Mouse (Mus musculus) B cell, adult 2 months (primary cell): ENCODE measurements at regions not wholly inside any gene's neighbourhood (a gene's known extent, or its start where the extent isn't known, plus 50 kb on each side); places are given as distances from the start of the nearest gene placed in this dataset.

Source experiments
- DNase-seq, 2 experiments: peaks; one replicate each; pipeline ENCODE4 v3.0.0; 2022

GRCm38 (mm10) chr12:110031326-110031725, 247.5 kb upstream of the Dio3 start:
- DNase-seq = peak in 1 of 2 experiments; percentile 7

DNA sequence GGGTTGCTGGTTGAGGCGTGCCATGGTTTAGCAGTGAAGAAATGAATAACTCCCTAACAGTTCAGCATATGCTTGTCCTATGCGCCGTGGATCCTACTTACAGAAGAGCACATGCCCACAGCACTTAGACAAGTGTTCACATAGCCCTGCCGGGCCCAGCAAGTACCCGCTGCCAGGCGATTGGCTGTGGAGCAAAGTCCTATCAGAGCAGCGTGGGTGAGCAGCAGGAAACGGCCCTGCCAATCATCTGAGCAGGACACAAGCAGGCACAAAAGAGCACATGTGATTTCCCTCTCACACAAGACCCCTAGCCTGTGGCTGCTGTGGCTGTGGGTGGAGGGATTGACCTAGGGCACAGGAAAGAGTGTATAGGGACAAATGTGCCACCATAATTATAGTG, 243.7 kb upstream of the Dio3 start:
- DNase-seq = no peak

- no peak for DNase-seq
Measured at GRCm38 (mm10) chr12:110040682-110041081, 238.2 kb upstream of the Dio3 start.

GRCm38 (mm10) chr12:110041782-110042181, 237.1 kb upstream of the Dio3 start:
- DNase-seq = no peak

DNA sequence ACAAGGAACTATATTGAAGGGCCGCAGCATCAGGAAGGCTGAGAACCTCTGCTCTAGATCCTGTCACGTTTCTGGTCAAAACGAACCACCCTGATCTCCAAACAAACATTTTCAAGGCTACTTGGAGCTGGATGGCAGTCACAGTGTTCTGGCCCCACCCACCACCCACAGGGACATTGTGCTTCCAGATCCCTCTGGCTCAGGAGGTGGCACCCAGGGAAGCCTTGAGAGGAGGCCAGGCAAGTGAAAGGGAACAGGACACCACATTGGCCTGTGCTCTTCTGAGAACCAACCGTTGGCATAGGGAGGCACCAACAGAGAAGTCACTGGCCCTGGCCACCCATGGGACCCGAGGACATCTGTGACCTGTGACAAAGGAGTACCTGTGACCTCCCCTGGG, 234.6 kb upstream of the Dio3 start:
- no peak for DNase-seq

DNA sequence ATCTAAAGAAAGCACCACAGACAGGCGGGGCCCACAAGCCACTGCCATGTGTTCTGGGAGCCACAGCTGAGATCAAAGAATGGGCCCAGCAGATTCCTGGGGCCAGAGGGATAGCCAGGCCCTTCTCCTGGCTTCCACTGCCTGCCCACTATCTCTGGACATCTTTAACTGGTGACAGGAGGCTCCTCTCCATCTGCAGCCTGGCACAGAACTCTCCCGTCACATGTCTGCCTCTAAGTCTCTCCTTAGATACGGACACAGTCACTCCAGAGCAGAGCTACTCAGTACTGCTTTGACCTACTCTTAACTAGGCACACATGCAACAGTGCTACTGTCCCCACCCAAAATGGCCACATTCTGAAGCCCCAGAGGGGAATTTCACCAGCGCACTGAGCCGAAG, 234.1 kb upstream of the Dio3 start:
- DNase-seq = no peak

GRCm38 (mm10) chr12:110045770-110046330, 233.0 kb upstream of the Dio3 start:
- no peak for DNase-seq

GRCm38 (mm10) chr12:110046613-110047012, 232.3 kb upstream of the Dio3 start:
- no peak for DNase-seq

- DNase-seq = no peak
Measured at GRCm38 (mm10) chr12:110047466-110048250, 231.2 kb upstream of the Dio3 start.

DNA sequence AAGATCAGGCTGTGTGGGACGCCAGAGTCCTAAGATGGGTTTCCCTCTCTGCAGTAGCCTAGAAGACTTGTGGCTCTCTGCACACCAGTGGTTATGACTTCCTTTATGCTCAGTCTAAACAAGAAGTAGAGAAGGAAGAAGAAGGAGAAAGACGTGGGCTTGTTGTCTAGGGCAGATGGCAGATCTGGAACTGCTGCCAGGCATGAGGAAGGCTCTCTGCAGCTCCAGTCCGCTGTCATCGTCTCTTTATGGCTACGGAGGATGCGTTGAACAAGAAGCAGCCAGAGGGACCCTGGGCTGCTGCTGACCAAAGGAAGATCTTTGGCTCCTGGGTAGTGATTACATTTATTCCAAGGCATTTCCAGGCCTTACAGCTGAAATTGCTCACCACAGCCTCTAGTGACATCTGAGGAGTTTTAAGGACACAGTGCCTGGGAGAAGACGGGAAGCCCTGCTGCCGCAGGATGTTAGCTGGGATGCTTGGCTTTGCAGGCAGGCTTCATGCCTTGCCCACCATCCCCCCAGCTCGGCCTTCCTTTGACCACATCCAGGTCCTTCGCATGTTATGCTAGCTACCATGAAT, 229.6 kb upstream of the Dio3 start:
- no peak for DNase-seq

DNA sequence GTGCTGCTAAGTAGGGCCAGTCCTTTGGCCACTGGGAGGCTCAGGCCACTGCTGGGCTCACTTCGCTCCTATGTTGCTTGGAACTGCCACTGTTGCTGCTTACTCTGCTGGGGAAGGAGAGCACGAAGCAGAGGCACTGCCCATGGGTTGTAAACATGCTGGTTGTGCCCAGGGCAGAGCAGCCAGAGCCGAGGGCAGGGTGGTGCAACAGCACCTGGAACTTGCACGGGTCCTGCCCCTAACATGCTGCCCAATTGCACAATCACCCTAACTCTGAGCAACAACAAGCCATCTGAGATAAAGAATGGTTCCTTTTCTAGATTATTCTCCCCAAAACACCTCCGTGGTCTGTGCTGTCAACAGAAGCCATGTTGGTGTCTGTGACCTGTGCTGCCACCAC, 219.5 kb upstream of the Dio3 start:
- no peak for DNase-seq

- no peak for DNase-seq
Measured at GRCm38 (mm10) chr12:110061961-110062360, 216.9 kb upstream of the Dio3 start.

GRCm38 (mm10) chr12:110063013-110063412, 215.9 kb upstream of the Dio3 start:
- no peak for DNase-seq

DNA sequence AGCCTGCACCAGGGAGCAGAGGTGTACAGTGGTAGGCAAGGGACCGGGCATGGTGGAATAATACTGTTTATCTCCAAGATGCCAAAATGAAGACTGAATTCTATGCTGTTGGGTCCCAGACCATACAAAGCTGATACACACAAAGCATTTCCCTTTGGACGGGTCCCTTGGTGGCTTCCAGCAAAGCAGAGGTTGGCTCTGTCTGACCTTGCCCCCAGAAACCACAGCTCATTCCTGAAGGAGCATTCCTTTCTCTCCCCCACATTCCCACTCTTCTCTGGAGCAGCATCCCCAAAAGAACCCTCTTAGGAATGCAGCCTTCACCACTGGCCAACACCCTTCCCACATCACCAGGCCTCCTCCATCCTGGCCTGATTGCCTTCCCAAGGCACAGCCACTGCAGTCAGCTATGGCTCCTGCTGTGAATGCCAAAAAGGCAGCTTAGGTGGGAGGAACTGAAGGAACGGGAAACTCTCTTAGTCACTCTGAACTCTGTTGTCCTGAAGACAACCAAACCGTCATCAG, 212.4 kb upstream of the Dio3 start:
- DNase-seq = no peak

DNA sequence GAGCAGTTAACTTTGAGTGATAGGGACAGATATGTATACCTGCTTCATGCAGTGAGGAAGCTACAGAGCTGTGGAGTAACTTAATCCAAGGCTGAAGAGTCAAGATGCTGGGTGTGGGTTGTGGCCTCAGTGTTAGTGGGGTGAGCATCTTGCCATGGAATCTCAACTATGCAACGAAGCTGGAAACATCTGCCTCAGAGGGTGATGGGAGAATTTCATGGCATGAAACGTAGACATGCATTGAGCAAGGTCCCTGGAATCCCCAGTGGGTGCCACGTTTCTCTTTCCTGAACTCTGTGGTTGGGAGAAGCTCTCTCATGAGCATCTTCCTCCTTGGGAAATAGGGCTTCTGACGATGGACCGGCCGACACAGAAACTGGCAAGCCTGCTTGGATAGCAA, 208.4 kb upstream of the Dio3 start:
- no peak for DNase-seq

GRCm38 (mm10) chr12:110071823-110072222, 207.0 kb upstream of the Dio3 start:
- no peak for DNase-seq

- DNase-seq = no peak
Measured at GRCm38 (mm10) chr12:110074921-110075320, 203.9 kb upstream of the Dio3 start.

- DNase-seq = no peak
Measured at GRCm38 (mm10) chr12:110077211-110077884, 201.5 kb upstream of the Dio3 start.

GRCm38 (mm10) chr12:110078081-110078505, 200.8 kb upstream of the Dio3 start:
- DNase-seq = no peak

DNA sequence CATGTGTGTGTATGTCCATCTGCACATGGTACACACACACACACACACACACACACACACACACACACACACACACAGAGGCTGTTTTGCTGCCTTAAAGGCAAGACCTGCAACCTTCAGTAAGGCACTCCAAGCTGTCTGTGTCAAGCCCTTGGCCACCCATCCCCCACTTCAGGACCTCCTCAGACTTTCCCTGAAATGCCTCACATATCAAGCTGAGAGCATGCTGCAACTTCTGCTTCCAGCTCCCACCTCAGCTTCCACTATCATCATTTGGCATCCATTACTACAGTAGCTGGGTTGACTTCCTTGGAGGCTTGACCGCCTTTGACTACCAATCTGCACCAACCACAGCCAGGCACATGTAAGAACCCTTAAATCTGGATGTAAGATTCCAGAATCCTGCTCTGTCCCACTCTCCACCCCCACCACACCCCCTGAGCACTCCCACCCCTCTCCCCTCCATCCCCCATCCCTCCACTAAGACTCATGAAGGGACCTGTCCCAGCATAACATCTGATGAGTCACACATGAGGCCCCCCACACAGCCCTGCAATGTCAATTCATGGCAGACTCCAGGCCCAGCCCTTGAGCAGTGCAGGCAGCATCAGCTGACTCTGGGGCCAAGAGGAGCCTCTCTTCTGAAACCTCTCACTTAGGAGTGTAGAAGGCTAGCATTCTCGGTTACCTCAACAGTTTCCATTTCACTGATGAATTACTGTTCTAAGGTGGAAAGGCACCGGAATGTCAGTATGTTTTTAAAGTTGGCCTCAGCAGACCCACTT, 196.8 kb upstream of the Dio3 start:
- no peak for DNase-seq

- DNase-seq = no peak
Measured at GRCm38 (mm10) chr12:110082921-110083320, 195.9 kb upstream of the Dio3 start.

- no peak for DNase-seq
Measured at GRCm38 (mm10) chr12:110083471-110083870, 195.4 kb upstream of the Dio3 start.

GRCm38 (mm10) chr12:110086921-110087320, 191.9 kb upstream of the Dio3 start:
- no peak for DNase-seq
